Mouse (Mus musculus): ENCODE data around the gene Epb42. TPM values are rescaled to one million over a fixed set of nuclear protein-coding genes. Genes with fewer than 3 reads are reported as not detected.
A peak's percentile ranks its signal among the peaks of the same experiment; 100 is the strongest.

The Epb42 gene
- total and polyA plus RNA-seq, 2 experiments from 2014 or later, result 0.56 TPM; not detected in 1

DNA sequence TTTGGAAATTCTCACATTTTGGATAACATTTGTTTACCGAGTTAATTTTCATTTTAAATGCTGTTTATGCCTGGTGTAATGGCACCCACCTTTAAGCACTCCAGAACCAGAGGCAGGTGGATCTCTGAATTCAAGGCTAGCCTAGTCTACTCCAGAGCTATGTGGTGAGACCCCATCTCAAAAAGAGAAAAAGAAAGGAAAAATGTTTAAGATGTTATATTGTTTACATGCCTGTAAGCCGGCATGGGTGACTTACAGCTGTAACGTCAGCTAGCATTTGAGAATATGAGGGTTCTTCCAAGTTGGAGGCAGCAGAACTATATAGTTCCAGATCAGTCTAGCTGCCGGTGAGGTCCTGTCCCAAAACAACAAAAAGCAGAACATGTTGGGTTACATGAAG, 65.1 kb downstream of the Epb42 start:
- Histone ChIP-seq H3K27me3 (ENCODE audit: control insufficient read depth, insufficient read depth, low read length) (no peaks in the 10 kb centered on the region), H3K4me1 (ENCODE audit: control insufficient read depth, insufficient read depth) (peaks cover 8% of the 10 kb centered on the region), H3K36me3 (replicated peaks; ENCODE audit: control insufficient read depth, insufficient read depth, low read length) (peaks cover 4% of the 10 kb centered on the region; the same call in 1 of the 2 replicates), H3K9ac (replicated peaks; ENCODE audit: low read depth, low read length) (no peak overlapping the region), H3K27ac (ENCODE audit: low read depth) (no peak overlapping the region), H3K4me3 (ENCODE audit: low read depth, low read length) (no peak overlapping the region), H3K4me2 (ENCODE audit: low read depth, low read length) (no peak overlapping the region), H3K9me3 (replicated peaks; ENCODE audit: control insufficient read depth, low read length) (no peaks in the 10 kb centered on the region)
- TF ChIP-seq EP300 (IDR thresholded peaks at IDR 0.05; ENCODE audit: low read depth), result no peak
- no peak for TF ChIP-seq CTCF (IDR thresholded peaks at IDR 0.05; ENCODE audit: low read depth)
- no peak for DNase-seq (ENCODE audit: low spot score)
- WGBS, result 90% methylated on average over 4 of the region's 4 CpGs
- no peak for ATAC-seq (ENCODE audit: insufficient read depth, low read depth)

DNA sequence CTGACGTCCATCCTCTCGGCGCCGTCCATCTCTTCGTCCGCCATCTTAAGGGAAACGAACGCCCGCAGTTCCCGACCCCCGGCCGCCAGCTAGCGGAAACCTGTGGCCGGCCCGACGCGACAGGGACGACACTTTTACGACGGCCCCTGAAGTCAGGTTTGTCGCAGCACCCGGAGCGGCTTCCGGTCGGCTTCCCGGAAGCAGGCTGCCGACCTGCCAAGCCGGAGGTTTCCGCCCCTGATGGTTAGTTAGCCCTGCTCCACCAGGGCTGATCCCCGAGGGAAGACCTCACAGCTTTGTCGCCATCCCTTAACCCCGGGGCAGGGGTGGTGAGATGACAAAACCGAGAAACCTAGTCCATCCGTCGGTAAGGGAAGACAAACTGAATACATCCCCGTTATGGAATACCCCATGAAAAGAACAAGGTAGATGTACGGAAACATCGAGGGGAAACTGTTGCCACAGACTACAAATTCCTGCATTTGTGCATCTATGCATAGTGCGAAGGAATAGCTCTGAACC, 66.3 kb downstream of the Epb42 start, which contains the start of gene Ubr1:
Gene Ubr1 (minus strand): TSS at position 157 of the 522 bp plus-strand sequence.
- no peak for TF ChIP-seq CTCF (IDR thresholded peaks at IDR 0.05; ENCODE audit: low read depth)
- TF ChIP-seq EP300 (IDR thresholded peaks at IDR 0.05; ENCODE audit: low read depth), result 0 out of 2 replicates have a peak, but pooled peaks have one; percentile 46
- peak within 1 kb of the TSS; percentile 80 for H3K27ac ChIP-seq (ENCODE audit: low read depth)
- H3K9ac ChIP-seq (replicated peaks; ENCODE audit: low read depth, low read length), result peak within 1 kb of the TSS; percentile 78
- H3K36me3 ChIP-seq (replicated peaks; ENCODE audit: control insufficient read depth, insufficient read depth, low read length), result peaks cover 4% of the 10 kb centered on the region; the same call in 1 of the 2 replicates
- whole genome bisulfite sequencing, result under 1% methylated on average over 39 of the region's 39 CpGs
- no peaks in the 10 kb centered on the region for H3K9me3 ChIP-seq (replicated peaks; ENCODE audit: control insufficient read depth, low read length)
- H3K4me3 ChIP-seq (ENCODE audit: low read depth, low read length), result peak within 1 kb of the TSS; percentile 79
- H3K27me3 ChIP-seq (ENCODE audit: control insufficient read depth, insufficient read depth, low read length), result no peaks in the 10 kb centered on the region
- peak within 1 kb of the TSS; percentile 69 for H3K4me2 ChIP-seq (ENCODE audit: low read depth, low read length)
- peak; percentile 93 for ATAC-seq (ENCODE audit: insufficient read depth, low read depth)
- H3K4me1 ChIP-seq (ENCODE audit: control insufficient read depth, insufficient read depth), result peaks cover 8% of the 10 kb centered on the region
- DNase-seq (ENCODE audit: low spot score), result peak; percentile 81

DNA sequence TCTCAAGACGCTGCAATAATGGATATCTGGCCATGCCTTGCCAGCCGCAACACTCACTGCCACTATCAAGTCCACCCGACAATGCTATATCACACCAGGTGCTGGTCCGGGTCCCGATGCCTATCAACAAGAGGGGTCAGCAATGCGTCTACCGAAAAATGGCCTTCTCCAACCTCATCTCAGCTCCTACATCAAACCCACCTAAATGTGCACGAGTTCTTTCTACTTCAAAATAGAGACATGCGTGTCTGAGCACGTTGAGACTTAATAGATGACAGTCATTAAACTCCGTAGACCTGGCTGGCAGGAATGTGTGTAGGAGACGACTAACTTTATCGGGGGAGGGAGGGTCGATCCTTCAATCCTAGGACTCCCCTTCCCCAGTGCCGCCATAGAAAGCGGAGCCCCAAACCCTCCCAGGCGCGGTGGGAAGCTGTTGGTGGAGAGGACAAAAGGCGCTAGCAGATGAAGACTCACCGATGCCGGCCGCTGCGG, 66.8 kb downstream of the Epb42 start:
- peaks cover 8% of the 10 kb centered on the region for H3K4me1 ChIP-seq (ENCODE audit: control insufficient read depth, insufficient read depth)
- no peaks in the 10 kb centered on the region for H3K27me3 ChIP-seq (ENCODE audit: control insufficient read depth, insufficient read depth, low read length)
- TF ChIP-seq CTCF (IDR thresholded peaks at IDR 0.05; ENCODE audit: low read depth), result no peak
- no peak for TF ChIP-seq EP300 (IDR thresholded peaks at IDR 0.05; ENCODE audit: low read depth)
- ATAC-seq (ENCODE audit: insufficient read depth, low read depth) (peak; percentile 31; the same call in 1 of the 2 replicates), DNase-seq (ENCODE audit: low spot score) (peak; percentile 17)
- peaks cover 4% of the 10 kb centered on the region; the same call in 1 of the 2 replicates for H3K36me3 ChIP-seq (replicated peaks; ENCODE audit: control insufficient read depth, insufficient read depth, low read length)
- peak overlapping the region; percentile 80 for H3K27ac ChIP-seq (ENCODE audit: low read depth)
- peak overlapping the region; percentile 78 for H3K9ac ChIP-seq (replicated peaks; ENCODE audit: low read depth, low read length)
- no peaks in the 10 kb centered on the region for H3K9me3 ChIP-seq (replicated peaks; ENCODE audit: control insufficient read depth, low read length)
- under 1% methylated on average over 23 of the region's 23 CpGs for WGBS
- peak overlapping the region; percentile 69 for H3K4me2 ChIP-seq (ENCODE audit: low read depth, low read length)
- peak overlapping the region; percentile 79 for H3K4me3 ChIP-seq (ENCODE audit: low read depth, low read length)

Small RNA genes within 50 kb of the gene (microRNA-seq; reads per million reads assigned to microRNA genes)
- gene Gm44325, result not detected

Other genes with a start within 250 kb of the Epb42 start
- 20.2 and 43.6 TPM in 2 replicates for gene Cdan1, start 186.9 kb downstream of the Epb42 start, total RNA-seq (2014; rRNA removed; ENCODE audit: low replicate concordance)
- gene Cdan1, start 186.9 kb downstream of the Epb42 start, polyA plus RNA-seq (2015; fragmentation: Nextera tagmentation; extraction: Ambion mirVana), result 2.6 and 2.7 TPM in 2 replicates
- 5.8 and 14.5 TPM in 2 replicates for gene Ttbk2, start 186.5 kb downstream of the Epb42 start, total RNA-seq (2014; rRNA removed; ENCODE audit: low replicate concordance)
- gene Ttbk2, start 186.5 kb downstream of the Epb42 start, polyA plus RNA-seq (2015; fragmentation: Nextera tagmentation; extraction: Ambion mirVana), result 1.4 and 1.8 TPM in 2 replicates
- 11.7 and 28.9 TPM in 2 replicates for gene Ubr1, start 66.4 kb downstream of the Epb42 start, total RNA-seq (2014; rRNA removed; ENCODE audit: low replicate concordance)
- gene Ubr1, start 66.4 kb downstream of the Epb42 start, polyA plus RNA-seq (2015; fragmentation: Nextera tagmentation; extraction: Ambion mirVana), result 13.6 and 14.3 TPM in 2 replicates
- 3.3 and 8.9 TPM in 2 replicates for gene Tmem62, start 60.1 kb downstream of the Epb42 start, total RNA-seq (2014; rRNA removed; ENCODE audit: low replicate concordance)
- 2.4 and 2.7 TPM in 2 replicates for gene Tmem62, start 60.1 kb downstream of the Epb42 start, polyA plus RNA-seq (2015; fragmentation: Nextera tagmentation; extraction: Ambion mirVana)
- 25.5 and 34.0 TPM in 2 replicates for gene Ccndbp1, start 28.7 kb downstream of the Epb42 start, total RNA-seq (2014; rRNA removed; ENCODE audit: low replicate concordance)
- gene Ccndbp1, start 28.7 kb downstream of the Epb42 start, polyA plus RNA-seq (2015; fragmentation: Nextera tagmentation; extraction: Ambion mirVana), result 42.4 TPM in 2 replicates
- not detected in 2 replicates for gene Tgm5, start 48.8 kb upstream of the Epb42 start, total RNA-seq (2014; rRNA removed; ENCODE audit: low replicate concordance)
- gene Tgm5, start 48.8 kb upstream of the Epb42 start, polyA plus RNA-seq (2015; fragmentation: Nextera tagmentation; extraction: Ambion mirVana), result not detected in 2 replicates
- not detected in 2 replicates for gene Tgm7, start 72.7 kb upstream of the Epb42 start, total RNA-seq (2014; rRNA removed; ENCODE audit: low replicate concordance)
- gene Tgm7, start 72.7 kb upstream of the Epb42 start, polyA plus RNA-seq (2015; fragmentation: Nextera tagmentation; extraction: Ambion mirVana), result not detected in 2 replicates
- 13.1 and 15.3 TPM in 2 replicates for gene Adal, start 103.4 kb upstream of the Epb42 start, total RNA-seq (2014; rRNA removed; ENCODE audit: low replicate concordance)
- gene Adal, start 103.4 kb upstream of the Epb42 start, polyA plus RNA-seq (2015; fragmentation: Nextera tagmentation; extraction: Ambion mirVana), result 13.4 and 14.4 TPM in 2 replicates
- gene Lcmt2, start 103.6 kb upstream of the Epb42 start, total RNA-seq (2014; rRNA removed; ENCODE audit: low replicate concordance), result 6.1 and 8.4 TPM in 2 replicates
- gene Lcmt2, start 103.6 kb upstream of the Epb42 start, polyA plus RNA-seq (2015; fragmentation: Nextera tagmentation; extraction: Ambion mirVana), result 15.4 and 19.1 TPM in 2 replicates
- gene Tubgcp4, start 133.6 kb upstream of the Epb42 start, total RNA-seq (2014; rRNA removed; ENCODE audit: low replicate concordance), result 9.6 and 20.8 TPM in 2 replicates
- 12.3 and 13.0 TPM in 2 replicates for gene Tubgcp4, start 133.6 kb upstream of the Epb42 start, polyA plus RNA-seq (2015; fragmentation: Nextera tagmentation; extraction: Ambion mirVana)
- gene Zscan29, start 134.1 kb upstream of the Epb42 start, total RNA-seq (2014; rRNA removed; ENCODE audit: low replicate concordance), result 4.2 and 4.8 TPM in 2 replicates
- 5.1 and 5.6 TPM in 2 replicates for gene Zscan29, start 134.1 kb upstream of the Epb42 start, polyA plus RNA-seq (2015; fragmentation: Nextera tagmentation; extraction: Ambion mirVana)
- 74.4 and 79.6 TPM in 2 replicates for gene Trp53bp1, start 234.3 kb upstream of the Epb42 start, total RNA-seq (2014; rRNA removed; ENCODE audit: low replicate concordance)
- gene Trp53bp1, start 234.3 kb upstream of the Epb42 start, polyA plus RNA-seq (2015; fragmentation: Nextera tagmentation; extraction: Ambion mirVana), result 18.5 and 20.3 TPM in 2 replicates

Data from heart, postnatal 0 days (tissue).